Mouse (Mus musculus) E14TG2a.4 (cell line): ENCODE results near the gene Zfp831.

Source experiments
- H3K27me3 ChIP-seq: 2 replicates; pipeline ENCODE4 v1.6.1; 2014; ENCODE audit warnings: low read length, control low read depth; ENCODE audit not compliant: insufficient read depth
- H3K36me3 ChIP-seq: 2 replicates; pipeline ENCODE4 v1.6.1; 2014; ENCODE audit warnings: low read length, control low read depth; ENCODE audit not compliant: insufficient read depth
- H3K4me1 ChIP-seq: replicated peaks from 2 replicates; pipeline ENCODE4 v1.6.1; 2014; ENCODE audit warnings: low read depth, low read length, control low read depth
- H3K4me3 ChIP-seq: replicated peaks from 2 replicates; pipeline ENCODE4 v1.5.1; 2014; ENCODE audit warnings: mild to moderate bottlenecking, low read length
- H3K9me3 ChIP-seq: 2 replicates; pipeline ENCODE4 v1.6.1; 2014; ENCODE audit warnings: low read length, control low read depth
- CTCF ChIP-seq: conservative IDR thresholded peaks from 2 replicates; pipeline ENCODE4 v1.5.1; 2014; ENCODE audit warnings: low read length
- NANOG ChIP-seq: IDR thresholded peaks from 2 replicates; pipeline ENCODE4 v1.6.1; 2014; ENCODE audit warnings: borderline replicate concordance, low read length, mixed read lengths
- POU5F1 ChIP-seq: IDR thresholded peaks from 2 replicates; pipeline ENCODE4 v1.6.1; 2014; ENCODE audit warnings: low read length, borderline replicate concordance

The Zfp831 gene

GRCm38 (mm10) chr2:174674287-174675045 is 31.1 kb downstream of the Zfp831 start:
- TF ChIP-seq CTCF (no peak), NANOG (no peak), POU5F1 (no peak)
- Histone ChIP-seq H3K9me3 (no peaks in the 10 kb centered on the region), H3K27me3 (peaks cover 42% of the 10 kb centered on the region), H3K4me3 (peak overlapping the region; percentile 61), H3K4me1 (peaks cover 29% of the 10 kb centered on the region), H3K36me3 (no peaks in the 10 kb centered on the region)

DNA sequence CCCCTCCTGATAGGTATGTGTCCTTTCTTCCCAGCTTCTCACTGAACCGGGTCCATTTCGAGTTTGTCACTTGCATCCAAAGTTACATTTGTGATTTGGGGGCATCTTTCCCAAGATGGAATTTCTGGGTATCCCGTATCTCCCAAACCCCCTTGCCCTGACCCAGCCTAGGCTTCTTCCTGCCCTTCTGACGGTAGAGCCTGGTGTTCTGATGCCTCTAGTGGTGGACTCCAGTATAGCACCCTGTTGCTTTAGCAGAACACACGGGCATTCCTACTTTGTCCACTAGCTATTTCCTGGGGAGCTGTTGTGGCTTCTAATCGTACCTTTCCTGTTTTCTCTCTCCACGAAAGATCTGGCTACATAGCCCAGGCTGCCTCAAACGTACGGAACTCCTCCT is 32.3 kb downstream of the Zfp831 start:
- Histone ChIP-seq H3K4me3 (no peak overlapping the region), H3K36me3 (no peaks in the 10 kb centered on the region), H3K4me1 (peaks cover 29% of the 10 kb centered on the region), H3K9me3 (no peaks in the 10 kb centered on the region), H3K27me3 (peaks cover 38% of the 10 kb centered on the region)
- no peak for TF ChIP-seq POU5F1
- peak; percentile 96 for TF ChIP-seq CTCF
- no peak for TF ChIP-seq NANOG

- Histone ChIP-seq H3K27me3 (peaks cover 21% of the 10 kb centered on the region), H3K36me3 (no peaks in the 10 kb centered on the region), H3K4me1 (no peaks in the 10 kb centered on the region), H3K9me3 (no peaks in the 10 kb centered on the region), H3K4me3 (no peak overlapping the region)
- TF ChIP-seq CTCF (no peak), NANOG (no peak), POU5F1 (no peak)
Measured at GRCm38 (mm10) chr2:174701351-174701750, 58.0 kb downstream of the Zfp831 start.

GRCm38 (mm10) chr2:174707101-174707500 is 63.8 kb downstream of the Zfp831 start:
- TF ChIP-seq CTCF (no peak), POU5F1 (no peak), NANOG (no peak)
- H3K36me3 ChIP-seq: no peaks in the 10 kb centered on the region
- peaks cover 4% of the 10 kb centered on the region; the same call in 1 of the 2 replicates for H3K4me1 ChIP-seq
- H3K4me3 ChIP-seq: no peak overlapping the region
- H3K27me3 ChIP-seq: peaks cover 15% of the 10 kb centered on the region
- H3K9me3 ChIP-seq: no peaks in the 10 kb centered on the region

GRCm38 (mm10) chr2:174708587-174708986 is 65.3 kb downstream of the Zfp831 start:
- H3K36me3 ChIP-seq: no peaks in the 10 kb centered on the region
- no peak overlapping the region for H3K4me3 ChIP-seq
- peaks cover 4% of the 10 kb centered on the region; the same call in 1 of the 2 replicates for H3K4me1 ChIP-seq
- H3K9me3 ChIP-seq: no peaks in the 10 kb centered on the region
- H3K27me3 ChIP-seq: peaks cover 14% of the 10 kb centered on the region
- TF ChIP-seq CTCF: no peak
- no peak for TF ChIP-seq NANOG
- no peak for TF ChIP-seq POU5F1

- H3K4me3 ChIP-seq: no peak overlapping the region
- peaks cover 4% of the 10 kb centered on the region; the same call in 1 of the 2 replicates for H3K4me1 ChIP-seq
- H3K9me3 ChIP-seq: no peaks in the 10 kb centered on the region
- no peaks in the 10 kb centered on the region for H3K36me3 ChIP-seq
- peaks cover 11% of the 10 kb centered on the region for H3K27me3 ChIP-seq
- TF ChIP-seq POU5F1: no peak
- no peak for TF ChIP-seq NANOG
- no peak for TF ChIP-seq CTCF
Measured at GRCm38 (mm10) chr2:174710185-174710584, 66.9 kb downstream of the Zfp831 start.

GRCm38 (mm10) chr2:174712043-174712442 is 68.7 kb downstream of the Zfp831 start:
- no peak overlapping the region for H3K4me3 ChIP-seq
- no peaks in the 10 kb centered on the region for H3K36me3 ChIP-seq
- no peaks in the 10 kb centered on the region for H3K27me3 ChIP-seq
- no peak for TF ChIP-seq NANOG
- no peak for TF ChIP-seq POU5F1
- TF ChIP-seq CTCF: peak; percentile 43; the same call in 1 of the 2 replicates
- H3K9me3 ChIP-seq: no peaks in the 10 kb centered on the region
- H3K4me1 ChIP-seq: peaks cover 1% of the 10 kb centered on the region; the same call in 1 of the 2 replicates

- H3K4me3 ChIP-seq: no peak overlapping the region
- TF ChIP-seq NANOG: no peak
- no peaks in the 10 kb centered on the region for H3K4me1 ChIP-seq
- no peaks in the 10 kb centered on the region for H3K27me3 ChIP-seq
- no peaks in the 10 kb centered on the region for H3K9me3 ChIP-seq
- no peaks in the 10 kb centered on the region for H3K36me3 ChIP-seq
Measured at GRCm38 (mm10) chr2:174715938-174716337, 72.6 kb downstream of the Zfp831 start.

DNA sequence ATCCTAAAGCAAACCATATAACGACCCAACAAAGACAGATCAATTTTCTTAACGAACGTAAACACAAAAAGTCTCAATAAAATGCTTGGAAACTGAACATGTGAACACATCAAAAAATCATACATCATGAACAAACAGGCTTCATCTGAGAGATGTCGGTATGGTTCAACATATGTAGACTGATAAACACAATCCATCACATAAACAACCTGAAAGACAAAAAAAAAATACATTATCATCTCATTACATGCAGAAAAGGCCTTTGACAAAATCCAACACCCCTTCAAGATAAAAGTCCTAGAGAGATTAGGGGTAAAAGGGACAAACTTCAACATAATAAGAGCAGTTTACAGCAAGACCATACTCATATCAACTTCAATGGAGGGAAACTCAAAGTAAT is 74.5 kb downstream of the Zfp831 start:
- TF ChIP-seq POU5F1 (no peak), NANOG (no peak)
- no peaks in the 10 kb centered on the region for H3K27me3 ChIP-seq
- no peaks in the 10 kb centered on the region for H3K36me3 ChIP-seq
- H3K4me3 ChIP-seq: no peak overlapping the region
- H3K9me3 ChIP-seq: no peaks in the 10 kb centered on the region
- H3K4me1 ChIP-seq: no peaks in the 10 kb centered on the region
